Mouse (Mus musculus) 3T3-L1 (cell line): ENCODE measurements at regions not wholly inside any gene's neighbourhood (a gene's known extent, or its start where the extent isn't known, plus 50 kb on each side); places are given as distances from the start of the nearest gene placed in this dataset.
"Not testable (repeated sequence)": the region's sequence is repeated elsewhere in the genome, so short reads cannot be mapped to it uniquely, and the experiment has no call there.

ENCODE experiments used
- DNase-seq: peaks from one replicate; pipeline ENCODE4 v3.0.0-alpha.2; 2015; ENCODE audit warnings: low read depth, low spot score

DNA sequence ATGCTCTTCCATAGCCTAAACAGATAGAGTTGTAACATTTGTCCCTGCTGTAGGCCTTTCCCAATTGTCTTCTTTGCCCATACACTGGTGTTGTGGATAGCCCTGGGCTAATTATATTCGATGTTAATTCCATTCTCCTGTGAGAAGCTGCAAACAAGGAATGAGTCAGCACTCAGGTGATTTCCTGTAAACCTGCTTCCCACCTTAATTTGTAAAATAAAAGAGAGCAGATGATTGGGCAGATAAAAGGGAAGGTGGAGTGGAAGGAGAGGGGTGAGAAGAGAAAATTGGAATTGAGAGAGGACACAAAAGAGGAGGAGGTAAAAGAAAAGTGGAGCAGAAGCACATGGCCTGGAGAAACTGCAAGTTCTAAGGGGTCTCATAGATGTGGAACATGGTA is 102.8 kb downstream of the Gc start:
- DNase-seq = not testable (repeated sequence)

DNA sequence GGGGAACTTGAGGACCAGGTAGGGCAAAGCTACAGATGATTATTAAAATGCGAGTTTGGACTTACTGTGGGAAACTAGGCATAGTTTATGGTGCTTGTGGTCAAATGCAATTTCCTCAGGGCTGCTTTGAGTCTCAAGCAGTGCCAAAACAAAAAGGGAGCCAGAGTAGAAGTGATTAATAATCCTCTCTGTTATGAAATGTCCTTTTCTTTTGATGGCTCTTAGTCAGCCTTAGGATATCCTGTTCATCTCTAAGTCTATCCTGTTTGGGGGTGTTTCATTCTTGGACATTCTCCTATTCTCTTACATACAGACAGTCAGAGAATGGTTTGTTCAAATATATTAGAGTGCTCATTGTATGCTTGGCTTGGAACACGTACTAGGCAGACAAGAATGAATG is 109.9 kb downstream of the Gc start:
- peak; percentile 20 for DNase-seq

DNA sequence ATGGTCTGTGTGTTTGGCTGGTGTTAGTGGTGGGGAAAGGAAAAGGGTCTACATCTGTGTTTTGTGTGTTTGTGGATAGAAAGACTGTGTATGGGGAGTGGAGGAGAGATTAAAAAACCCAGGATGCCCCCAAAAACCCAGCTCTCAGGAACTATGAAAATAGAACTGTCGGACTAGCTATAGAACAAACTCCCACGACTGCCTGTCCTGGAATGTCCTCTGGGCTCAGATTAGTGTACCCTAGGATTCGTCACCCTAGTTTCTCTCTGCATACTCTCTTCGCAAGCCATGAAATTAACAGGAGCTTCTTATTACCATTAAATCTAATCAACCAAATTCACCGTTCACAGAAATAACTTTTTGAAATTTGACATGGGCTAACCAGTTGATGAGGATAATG is 117.2 kb downstream of the Gc start:
- no peak for DNase-seq

DNA sequence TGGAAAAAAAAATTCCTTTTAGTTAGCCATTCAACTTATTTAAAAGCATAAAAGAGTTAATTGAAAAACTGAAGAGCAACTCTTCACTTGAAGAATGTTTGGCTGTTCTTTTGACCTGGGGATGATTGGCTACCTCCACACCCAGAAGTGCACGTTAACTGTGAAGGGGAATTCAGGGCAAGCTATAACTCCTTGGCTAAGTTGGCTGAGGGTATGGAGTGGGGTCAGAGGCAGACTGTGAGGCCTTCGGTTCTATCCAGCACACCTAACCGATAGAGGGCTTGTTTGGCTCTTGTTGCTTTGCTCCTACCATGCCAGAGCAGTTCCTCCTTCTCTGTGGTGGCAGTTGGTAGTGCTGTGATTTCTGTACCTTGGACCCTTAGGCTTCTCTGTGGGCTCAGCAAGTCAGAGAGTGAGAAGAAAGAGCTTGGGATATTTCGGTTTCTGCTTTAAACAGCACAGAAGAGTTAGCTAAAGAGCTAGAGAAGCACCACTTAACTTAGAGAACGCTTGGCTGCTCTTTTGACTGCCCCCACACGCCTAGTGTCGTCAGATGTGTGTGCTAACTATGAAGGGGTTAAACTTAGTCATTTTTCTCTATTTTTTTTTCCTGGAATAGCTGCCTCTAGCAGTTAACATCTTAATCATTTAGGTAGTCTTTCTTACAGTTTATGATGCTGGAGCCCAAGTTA is 119.6 kb downstream of the Gc start:
- no peak for DNase-seq
